Mouse (Mus musculus): Measurements from ENCODE around the gene Dennd1a.

GRCm38 (mm10) chr2:37751114-37751513, 536.1 kb downstream of the Dennd1a start:
- TF ChIP-seq CTCF (IDR thresholded peaks at IDR 0.05; ENCODE audit: extremely low read depth, insufficient read depth, insufficient read length, insufficient replicate concordance) = no peak
- no peak for TF ChIP-seq POLR2A (IDR thresholded peaks at IDR 0.05; ENCODE audit: low read depth, low read length)

Data from spleen, adult 2 months (tissue).